Mouse (Mus musculus) urinary bladder, postnatal 4 days (tissue): Measurements from ENCODE around the gene Gm28035.

ENCODE experiments used
- DNase-seq, 2 experiments: peaks; one replicate each; pipeline ENCODE4 v3.0.0; 2021 to 2022; ENCODE audit warnings: low spot score in 2 of 2

Gm28035 gene

GRCm38 (mm10) chr2:30240267-30240666, at the start of gene Gm28035:
Gm28035 (plus strand) TSS chr2:30240567.
- no peak for DNase-seq

DNA sequence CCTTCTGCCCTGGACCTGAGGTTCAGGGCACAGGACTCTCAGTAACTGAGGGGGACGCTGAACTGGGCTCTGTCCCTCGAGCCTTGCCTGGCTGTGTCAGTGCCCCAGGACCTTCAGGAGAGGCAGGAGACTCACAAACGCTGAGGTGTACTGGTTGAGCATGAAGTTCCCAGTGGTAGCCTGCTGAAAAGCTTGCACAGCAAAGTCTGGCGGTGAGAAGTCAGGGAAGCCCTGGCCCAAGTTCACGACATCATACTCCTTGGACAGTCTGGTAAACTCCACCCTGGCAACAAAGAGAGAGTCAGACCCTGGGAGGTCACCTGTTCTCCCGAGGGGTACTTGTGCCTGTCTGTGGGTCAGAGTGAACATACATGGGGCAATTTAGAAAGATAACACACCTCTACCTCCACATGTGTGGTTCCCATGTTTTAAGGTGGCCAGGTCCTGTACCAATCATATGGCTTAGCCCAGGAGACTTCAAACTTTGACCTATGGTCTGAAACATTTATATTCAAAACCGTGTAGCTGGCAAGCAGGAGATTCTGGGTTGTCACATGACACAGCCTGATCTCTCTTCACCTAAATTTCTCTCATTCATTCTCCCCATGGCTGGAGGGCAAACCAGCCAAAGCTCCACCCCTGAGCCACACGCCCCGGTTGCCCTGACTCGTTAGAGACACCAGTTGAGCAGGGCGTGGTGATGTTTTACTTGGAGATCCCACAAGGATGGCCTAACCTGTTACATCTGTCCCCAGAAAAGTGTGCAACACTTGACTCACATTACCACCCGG, 48.4 kb upstream of the Gm28035 start:
- DNase-seq = no peak

DNA sequence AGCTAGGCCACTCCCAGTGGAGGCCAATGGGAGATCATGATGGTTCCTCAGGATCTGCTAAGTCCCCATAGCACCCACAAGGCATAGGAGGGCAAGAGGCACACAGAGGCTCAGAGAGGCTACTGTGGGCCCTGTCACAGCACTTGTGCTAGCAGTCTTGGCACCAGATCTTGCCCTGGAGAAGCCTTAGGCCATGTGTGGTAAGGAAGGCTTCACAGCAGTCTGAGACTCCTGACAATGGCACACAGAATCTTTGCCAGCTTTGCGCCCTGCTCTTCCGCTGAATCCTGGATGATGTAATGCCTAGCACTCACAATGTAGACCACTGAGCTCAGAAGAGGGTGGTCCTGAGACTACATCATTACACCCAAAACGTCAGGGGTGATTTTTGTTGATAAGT, 45.7 kb upstream of the Gm28035 start:
- DNase-seq = no peak

DNA sequence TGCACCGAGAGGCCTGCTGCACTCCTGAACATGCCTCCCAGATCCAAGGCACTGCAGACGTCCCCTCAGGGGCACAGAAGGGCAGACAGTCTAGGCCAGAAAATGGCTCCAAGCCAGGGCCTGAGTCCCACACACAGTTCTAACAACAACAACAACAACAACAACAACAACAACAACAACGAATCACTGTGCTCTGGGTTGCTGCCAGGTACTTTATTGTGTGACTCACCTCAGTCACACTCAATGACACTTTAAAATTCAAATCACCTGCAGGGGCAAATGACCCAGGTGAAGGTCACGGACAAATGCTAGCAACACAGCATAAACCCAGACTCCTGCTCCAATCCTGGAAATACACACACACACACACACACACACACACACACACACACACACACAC, 42.3 kb upstream of the Gm28035 start:
- no peak for DNase-seq

DNA sequence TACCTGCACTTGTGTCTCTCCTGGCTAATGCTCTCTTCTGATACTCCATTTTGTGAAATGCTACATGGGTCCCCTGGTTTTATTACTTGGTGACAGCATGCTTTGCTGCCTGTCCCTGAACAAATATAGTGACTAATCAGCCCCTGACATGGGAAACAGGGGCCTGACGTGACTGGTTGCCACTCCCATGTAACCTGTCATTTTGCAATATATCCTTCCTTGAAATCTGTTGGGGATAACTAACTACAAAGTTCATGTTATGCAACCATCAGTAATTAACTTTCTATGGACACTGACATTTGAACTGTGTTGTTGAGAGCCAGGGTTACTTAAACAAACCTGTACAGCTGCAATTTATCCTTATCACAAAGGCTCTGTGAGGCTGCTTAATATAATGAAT, 40.4 kb upstream of the Gm28035 start:
- no peak for DNase-seq

DNA sequence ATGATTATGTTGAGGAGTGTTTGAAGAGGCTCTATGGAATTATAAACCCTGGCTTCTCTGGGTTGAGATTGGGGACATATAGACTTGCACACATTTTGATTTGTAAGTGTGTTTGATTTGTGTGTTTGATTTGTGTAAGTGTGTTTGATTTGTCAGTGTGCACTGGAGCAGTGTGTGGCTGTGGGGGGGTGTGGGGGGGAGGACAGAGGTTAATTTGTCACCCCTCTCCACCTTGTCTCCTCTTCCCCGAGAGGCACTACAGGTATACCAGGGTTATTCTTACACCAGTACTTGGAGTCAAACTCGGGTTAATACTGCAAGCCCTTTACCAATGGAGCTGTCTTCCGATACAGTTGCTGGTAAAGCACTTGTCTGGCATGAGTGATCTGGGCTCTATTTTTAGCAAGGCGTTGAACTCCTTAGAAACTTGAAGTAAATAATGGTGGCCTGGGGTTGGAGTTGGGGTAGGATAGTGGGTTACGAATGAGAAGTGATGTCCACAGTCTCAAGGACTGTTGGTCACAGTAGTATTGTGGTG, 39.9 kb upstream of the Gm28035 start:
- no peak for DNase-seq

DNA sequence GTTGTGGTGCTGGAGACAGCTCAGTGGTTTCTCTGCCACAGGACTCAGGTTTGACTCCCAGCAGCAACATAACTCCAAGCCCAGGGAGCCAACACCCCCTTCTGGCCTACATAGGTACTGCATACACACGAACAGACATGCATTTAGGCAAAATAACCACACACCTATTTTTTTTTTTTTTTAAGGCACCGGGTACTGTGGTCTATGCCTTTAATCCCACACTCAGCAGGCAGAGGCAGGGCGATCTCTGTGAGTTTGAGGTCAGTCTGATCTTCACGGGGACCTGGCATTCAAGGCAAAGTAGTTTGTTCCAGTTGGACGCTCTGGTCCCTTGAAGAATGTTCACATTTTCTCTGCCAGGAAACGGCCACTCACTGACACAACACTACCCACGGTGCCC, 36.9 kb upstream of the Gm28035 start:
- DNase-seq = no peak

DNA sequence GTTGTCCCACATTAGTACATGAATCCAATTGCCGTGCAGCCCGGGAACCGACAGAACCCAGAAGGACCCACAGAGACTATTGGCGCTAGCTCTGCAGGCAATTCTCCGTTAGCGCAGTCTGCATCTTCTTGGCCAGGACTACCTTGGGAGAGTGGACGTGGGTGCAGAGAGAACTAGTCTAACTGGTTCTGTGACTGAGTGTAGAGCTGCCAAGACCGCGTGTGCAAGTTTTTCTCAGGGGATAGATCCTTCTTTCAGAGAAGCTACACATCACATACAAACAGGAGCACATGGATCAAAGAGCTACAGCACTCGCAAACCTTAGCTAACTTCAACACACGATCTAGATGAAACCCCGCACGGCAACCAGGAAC, 35.1 kb upstream of the Gm28035 start:
- DNase-seq = no peak

GRCm38 (mm10) chr2:30205629-30206357, 34.6 kb upstream of the Gm28035 start, which contains the start of gene Kyat1:
Kyat1 (minus strand) TSS chr2:30205847.
- DNase-seq = peak; percentile 82 to 91

DNA sequence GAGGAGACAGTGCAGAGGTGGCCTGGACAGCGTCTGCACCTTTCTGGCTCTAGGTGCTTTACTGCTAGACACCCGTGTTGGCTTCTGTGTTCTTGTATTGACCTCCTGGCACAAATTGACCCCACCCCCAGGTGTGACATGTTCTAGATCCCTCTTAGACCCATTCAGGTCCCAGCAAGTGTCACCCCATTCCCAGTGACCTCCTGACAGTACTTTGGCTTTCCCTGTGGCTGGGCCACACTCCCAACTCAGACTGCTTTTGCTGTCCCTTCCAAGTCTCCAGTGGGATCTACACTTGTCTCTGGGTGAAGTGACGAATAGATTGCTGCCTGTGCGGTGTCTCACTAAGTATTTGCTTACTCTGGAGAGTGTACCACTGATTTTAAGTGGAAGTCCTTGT, 33.0 kb upstream of the Gm28035 start:
- DNase-seq = no peak

DNA sequence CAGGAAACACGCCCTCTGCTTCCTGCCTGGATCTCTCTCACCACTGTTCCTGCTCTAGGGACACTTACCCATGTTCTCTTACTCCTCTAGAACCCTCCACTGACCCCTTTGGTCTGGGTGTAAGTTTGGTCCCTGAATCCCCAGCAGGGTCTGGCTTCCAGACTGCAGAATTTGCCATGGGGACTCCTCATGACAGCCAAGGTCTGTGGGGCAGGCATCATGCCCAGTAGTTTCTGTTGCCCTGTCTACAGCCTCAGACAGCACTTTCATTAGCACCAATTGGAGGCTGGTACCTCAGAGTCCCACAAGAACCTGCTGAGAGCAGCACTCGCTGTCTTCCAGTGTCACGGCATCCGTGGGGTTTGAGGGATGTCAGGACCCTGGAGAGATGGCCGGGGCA, 32.5 kb upstream of the Gm28035 start:
- no peak for DNase-seq

DNA sequence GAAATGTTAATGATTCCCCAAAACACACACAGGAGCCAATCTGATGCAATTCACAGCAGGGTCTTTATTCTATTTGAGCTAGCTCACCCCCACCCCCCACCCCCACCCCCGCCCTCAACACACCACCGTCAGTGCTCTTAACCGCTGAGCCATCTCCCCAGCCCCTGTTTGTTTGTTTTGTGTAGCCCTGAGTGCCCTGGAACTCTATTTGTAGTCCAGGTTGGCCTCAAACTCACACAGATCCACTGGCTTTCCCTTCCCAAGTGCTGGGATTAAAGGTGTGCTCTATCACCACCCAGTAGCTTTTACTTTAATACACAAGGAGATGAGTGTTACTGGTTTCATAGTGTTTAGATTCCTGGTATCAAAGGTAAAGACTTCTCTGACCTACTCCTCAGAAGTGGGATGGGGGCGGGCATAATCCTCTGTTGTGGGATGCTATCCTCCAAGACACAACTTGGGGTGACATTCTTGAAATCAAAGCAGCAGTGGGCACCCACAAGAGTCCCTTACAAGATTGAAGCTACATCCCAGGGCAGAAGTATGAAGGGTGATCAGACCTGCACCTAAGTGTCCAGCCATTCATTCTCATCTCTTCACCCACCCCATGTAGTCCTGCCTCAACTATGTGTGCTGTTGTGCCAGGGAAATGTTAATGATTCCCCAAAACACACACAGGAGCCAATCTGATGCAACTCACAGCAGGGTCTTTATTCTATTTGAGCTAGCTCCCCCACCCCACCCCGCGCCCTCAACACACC, 28.8 kb upstream of the Gm28035 start:
- DNase-seq = no peak

- no peak for DNase-seq
Observed at GRCm38 (mm10) chr2:30212169-30212545, 28.2 kb upstream of the Gm28035 start.

- DNase-seq = no peak
Observed at GRCm38 (mm10) chr2:30212951-30213350, 27.4 kb upstream of the Gm28035 start.

DNA sequence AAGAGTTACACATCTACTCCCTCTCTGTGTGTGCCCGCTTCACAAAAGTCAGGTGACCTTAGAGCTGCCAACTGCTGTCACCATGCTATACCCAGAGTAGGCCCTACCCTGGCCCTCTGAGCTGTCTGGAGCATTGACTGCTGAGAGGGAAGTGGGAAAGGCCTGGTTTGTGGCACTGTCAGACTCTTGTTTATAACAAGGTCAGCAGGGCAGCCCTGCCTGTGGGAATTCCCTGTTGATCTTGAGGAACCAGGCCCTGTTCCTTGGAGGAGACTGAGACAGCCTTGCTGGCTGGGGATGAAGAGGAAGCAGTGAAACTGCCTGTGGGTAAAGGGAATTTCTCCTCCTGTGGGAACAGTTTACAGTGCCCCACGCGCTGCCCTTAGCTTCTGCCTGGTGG, 25.6 kb upstream of the Gm28035 start:
- DNase-seq = no peak

- no peak for DNase-seq
Observed at GRCm38 (mm10) chr2:30215493-30215892, 24.9 kb upstream of the Gm28035 start.

DNA sequence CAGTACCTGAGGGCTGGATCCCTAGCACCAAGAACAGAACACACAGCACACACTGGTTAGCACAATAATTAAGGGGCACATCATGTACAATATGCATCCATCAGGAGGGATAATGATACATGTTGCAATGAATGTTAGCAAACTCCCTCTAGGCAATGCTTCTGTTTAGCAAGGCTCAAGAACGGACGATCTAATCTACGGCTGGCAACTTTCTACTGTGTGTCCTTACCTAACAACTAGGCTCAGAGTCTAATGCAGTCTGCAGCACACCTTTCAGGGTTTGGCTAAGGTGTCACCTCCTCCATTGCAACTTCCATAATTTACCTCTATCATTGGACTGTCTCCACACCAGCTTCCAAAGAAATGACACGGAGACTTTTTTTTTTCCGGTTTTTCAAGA, 24.1 kb upstream of the Gm28035 start:
- DNase-seq = no peak

- DNase-seq = no peak
Observed at GRCm38 (mm10) chr2:30235593-30235992, 4.8 kb upstream of the Gm28035 start.

DNA sequence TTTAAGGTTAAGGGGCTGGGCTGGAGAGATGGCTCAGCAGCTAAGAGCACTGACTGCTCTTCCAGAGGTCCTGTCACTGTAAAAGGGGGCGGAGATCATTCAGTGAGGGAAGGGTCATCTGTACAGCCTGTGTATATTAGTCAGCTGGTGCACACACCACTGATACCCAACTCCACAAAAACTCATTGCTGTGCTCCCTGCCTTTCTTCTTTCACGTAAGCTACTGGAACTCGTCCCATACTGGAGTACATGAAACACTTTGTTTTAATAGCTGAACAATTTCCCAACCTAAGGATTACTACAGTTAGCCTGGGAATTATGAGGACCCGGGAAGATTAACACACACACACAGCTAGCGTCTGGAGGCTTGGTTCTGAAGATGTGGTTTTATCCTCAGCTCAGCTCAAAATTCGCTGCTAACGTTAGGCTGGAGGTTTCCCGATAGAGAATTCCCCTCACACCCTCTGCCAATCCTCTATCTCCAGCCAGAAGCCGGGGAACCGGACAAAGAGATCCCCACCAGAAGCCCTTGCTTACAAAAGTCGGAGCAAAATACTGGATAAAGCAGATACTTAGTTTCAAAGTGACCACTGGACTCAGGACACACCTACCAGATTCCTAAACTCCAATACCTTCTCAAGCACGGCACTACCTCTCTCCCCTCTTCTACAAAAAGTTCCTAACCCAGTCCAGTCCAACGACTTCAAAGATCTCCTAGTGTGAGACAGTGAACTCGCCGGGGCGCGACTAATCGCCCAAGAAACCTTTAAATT, 3.8 kb upstream of the Gm28035 start:
- no peak for DNase-seq

DNA sequence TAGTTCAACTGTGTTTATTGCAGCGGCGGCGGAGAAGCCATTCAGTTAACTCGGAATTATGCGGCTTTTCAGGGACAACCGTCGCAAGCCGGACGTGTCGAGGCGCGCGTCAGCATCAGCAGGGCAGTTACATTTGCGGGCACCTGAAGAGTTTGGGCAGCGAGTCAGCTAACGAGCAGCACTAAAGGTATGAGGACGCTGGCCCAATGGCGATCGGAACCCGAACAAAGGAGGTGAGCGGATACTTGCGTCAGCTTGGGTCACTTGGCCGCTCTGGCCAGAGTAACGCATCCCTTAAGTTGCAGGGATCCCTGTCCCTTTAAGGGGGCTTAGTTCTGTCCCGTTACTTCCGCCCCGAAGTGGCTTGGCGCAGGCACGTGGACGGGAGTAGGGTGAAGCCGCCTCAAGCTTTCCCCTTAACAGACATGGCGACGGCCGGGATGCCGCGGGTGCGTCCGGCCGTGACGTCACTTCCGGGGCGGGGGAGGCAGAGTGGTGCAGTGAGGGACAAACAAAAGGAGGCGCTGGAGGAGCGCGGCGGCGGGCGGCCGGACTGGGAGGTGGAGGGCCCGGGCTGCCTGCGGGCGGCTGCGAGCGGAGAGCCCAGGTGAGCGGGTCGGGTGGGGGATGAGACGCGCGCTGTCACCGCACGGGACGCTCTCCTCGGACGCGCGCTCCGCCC, 3.0 kb upstream of the Gm28035 start, which contains the start of gene Lrrc8a:
Lrrc8a (plus strand) TSS at position 517 of the 682 bp plus-strand sequence.
- DNase-seq = peak; percentile 100

- peak; percentile 68 to 73 for DNase-seq
Observed at GRCm38 (mm10) chr2:30237881-30238280, 2.5 kb upstream of the Gm28035 start.
